Mouse (Mus musculus): ENCODE results near the gene Npnt.

DNA sequence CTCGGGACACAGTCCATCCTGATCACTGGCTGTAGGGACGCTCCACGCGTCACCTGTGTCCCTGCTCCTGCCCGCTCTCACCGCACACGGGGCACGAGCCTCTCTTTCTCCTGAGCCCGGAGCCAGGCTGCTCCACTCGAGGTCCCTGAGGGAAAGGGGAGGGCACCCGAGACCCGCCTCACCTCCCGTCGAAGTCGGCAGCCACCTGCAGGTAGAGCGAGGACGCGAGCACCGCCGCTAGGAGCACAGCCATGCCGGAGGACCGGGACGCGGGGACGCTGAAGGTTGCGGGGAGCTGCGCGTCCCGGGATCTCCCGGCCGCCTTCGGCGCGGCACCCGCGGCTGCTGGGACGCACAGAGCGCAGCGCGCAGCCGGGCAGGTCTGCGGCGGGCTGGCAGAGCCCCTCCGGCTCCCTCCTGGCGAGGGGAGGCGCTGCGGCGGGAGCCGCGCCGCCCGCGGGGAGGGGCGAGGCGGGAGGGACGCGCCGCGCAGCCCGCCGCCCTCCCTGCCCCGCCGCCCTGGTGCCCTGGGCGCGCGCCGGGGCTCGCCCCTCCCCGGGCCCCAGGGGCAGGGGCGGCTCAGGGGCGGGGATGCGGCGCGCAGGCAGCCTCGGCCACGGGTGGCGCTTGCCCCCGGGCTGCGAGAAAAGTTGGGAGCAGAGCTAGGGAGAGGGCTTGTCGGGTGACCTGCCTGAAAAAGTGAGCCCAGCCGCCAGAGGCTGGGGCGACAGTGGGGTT lies at the start of gene Npnt:
- TF ChIP-seq CTCF (IDR thresholded peaks at IDR 0.05; ENCODE audit: low read depth, low read length) (no peak), EP300 (IDR thresholded peaks at IDR 0.05; ENCODE audit: insufficient read depth, low read depth, low read length) (no peak)
